Mouse (Mus musculus): Measurements from ENCODE around the gene St6galnac3. TPM values are rescaled to one million over a fixed set of nuclear protein-coding genes. Genes with fewer than 3 reads are reported as not detected.
A peak's percentile ranks its signal among the peaks of the same experiment; 100 is the strongest.
"Not testable (repeated sequence)": the region's sequence is repeated elsewhere in the genome, so short reads cannot be mapped to it uniquely, and the experiment has no call there.

Gene St6galnac3
- 1.6 and 2.5 TPM in 2 replicates for polyA plus RNA-seq (2011; ENCODE audit: insufficient read length, low read depth, missing spikeins)

DNA sequence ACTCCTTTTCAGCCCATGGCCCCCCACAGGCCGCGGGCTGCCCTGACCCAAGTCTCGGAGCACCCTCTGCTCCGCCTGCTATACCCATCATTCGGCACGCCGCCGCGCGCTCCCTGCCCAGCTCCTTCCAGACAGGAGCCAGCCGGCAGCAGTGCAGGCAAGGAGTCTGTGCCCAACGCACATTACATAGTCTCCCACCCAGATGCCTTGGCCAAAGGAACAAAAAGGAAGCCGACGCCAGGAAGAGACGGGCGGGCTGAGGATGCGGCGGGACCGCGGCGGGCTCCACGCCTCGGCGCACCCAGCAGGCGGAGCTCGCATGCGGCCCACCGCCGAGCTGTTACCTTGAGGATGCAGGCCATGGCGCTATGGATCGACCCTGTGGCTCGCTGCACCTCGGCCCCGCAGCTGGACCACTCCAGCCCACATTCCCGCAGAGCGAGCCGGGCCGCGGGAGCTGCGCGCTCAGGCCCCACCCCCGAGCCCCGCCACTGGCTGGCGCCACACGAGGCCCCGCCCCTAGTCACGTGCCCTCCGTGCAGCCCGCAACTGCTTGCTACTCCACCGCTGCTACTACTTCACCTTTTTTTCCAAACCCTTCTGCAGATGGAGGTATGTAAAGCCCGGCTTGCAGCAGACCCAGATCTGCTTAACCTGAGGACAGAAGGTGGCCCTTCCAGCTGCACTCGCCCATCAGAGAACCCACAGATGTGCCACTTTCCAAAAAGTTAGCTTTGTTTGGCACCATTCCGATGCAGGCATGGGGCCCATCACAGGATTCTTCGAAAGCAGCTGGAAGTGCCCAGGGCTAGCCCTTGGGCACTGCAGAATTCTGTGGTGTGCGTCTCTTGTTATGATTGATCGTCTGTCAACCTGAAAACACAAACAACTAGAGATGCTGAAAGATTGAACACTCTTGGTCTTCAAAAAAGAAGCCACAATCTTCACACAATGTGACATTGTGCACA is at the start of gene St6galnac3:
TSS of gene St6galnac3 (minus strand) at position 474 of the 968 bp plus-strand sequence.
- no peaks in the 10 kb centered on the region for H3K4me1 ChIP-seq (ENCODE audit: control insufficient read depth, insufficient read depth, low read length)
- peak within 1 kb of the TSS; percentile 69 for H3K4me3 ChIP-seq (ENCODE audit: insufficient read depth, low read length)
- no peak; the same call in 1 of the 2 replicates for TF ChIP-seq POLR2A (IDR thresholded peaks at IDR 0.05; ENCODE audit: low read depth, low read length)
- no peak for TF ChIP-seq CTCF (IDR thresholded peaks at IDR 0.05; ENCODE audit: borderline replicate concordance, insufficient read depth, low read length)

DNA sequence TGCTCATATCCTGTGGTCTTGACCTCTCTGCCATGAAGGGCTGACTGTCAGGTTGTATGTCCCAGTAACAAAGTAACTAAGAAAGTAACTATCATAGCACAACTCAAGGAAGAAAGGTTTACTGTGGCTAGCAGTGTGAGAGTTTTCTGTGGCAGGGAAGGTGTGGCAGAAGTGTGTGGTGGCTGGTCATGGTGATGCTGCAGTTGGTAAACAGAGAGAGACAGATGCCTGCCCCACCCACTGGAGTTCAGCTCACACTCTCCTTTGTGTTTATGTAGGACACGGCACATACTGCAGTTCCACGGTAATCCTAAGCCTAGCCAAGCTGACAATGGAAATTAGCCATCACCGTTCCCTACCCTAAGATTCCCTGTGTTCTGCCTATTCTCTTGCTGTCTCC is 49.6 kb upstream of the St6galnac3 start:
- H3K4me1 ChIP-seq (ENCODE audit: control insufficient read depth, insufficient read depth, low read length), result no peaks in the 10 kb centered on the region
- no peak overlapping the region for H3K27ac ChIP-seq (ENCODE audit: insufficient read depth, low read length)
- H3K4me3 ChIP-seq (ENCODE audit: insufficient read depth, low read length), result no peak overlapping the region
- TF ChIP-seq POLR2A (IDR thresholded peaks at IDR 0.05; ENCODE audit: low read depth, low read length) (no peak), CTCF (IDR thresholded peaks at IDR 0.05; ENCODE audit: borderline replicate concordance, insufficient read depth, low read length) (no peak)

More for the DNA sequence above, at the start of gene St6galnac3:
- no peak within 1 kb of the TSS for H3K27ac ChIP-seq (ENCODE audit: insufficient read depth, low read length)

DNA sequence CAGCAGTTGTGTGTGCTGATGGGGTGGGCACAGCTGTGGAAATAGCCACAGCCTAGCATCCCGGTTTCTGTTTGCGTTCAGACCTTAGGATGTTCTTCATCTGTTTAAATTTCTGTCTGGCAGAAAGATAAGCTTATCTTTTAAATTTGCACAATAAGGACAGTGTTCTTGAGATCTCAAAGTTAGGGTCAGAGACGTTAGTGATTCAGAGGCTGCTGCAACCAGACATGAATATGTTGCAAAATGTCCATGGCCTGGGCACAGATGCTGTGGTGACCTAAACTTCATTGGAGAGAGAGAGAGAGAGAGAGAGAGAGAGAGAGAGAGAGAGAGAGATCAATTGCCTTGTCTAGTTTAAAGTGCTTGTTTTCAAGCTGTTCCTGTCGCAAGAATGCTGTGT is 46.5 kb upstream of the St6galnac3 start:
- Histone ChIP-seq H3K27ac (ENCODE audit: insufficient read depth, low read length) (no peak overlapping the region), H3K4me1 (ENCODE audit: control insufficient read depth, insufficient read depth, low read length) (no peaks in the 10 kb centered on the region), H3K4me3 (ENCODE audit: insufficient read depth, low read length) (no peak overlapping the region)
- no peak for TF ChIP-seq POLR2A (IDR thresholded peaks at IDR 0.05; ENCODE audit: low read depth, low read length)

DNA sequence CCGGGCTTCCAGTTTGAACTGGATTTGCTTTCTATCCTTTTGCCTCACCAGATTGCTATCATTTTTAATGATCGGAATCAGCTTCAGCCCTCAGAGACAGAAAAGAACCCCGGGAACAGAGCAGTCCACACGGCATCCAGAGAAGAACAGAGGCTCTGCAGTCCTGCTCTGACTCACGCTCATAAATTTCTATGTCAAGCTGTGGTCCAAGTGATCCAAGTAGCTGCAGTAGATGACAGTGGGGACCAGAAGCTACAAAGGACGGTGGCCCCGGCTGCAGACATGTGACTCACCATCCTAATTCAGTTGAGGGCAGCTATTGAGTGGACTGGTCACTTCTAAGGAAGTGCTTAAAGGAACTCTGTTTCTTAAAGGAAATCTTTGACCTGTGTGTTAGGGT is 45.6 kb upstream of the St6galnac3 start:
- Histone ChIP-seq H3K27ac (ENCODE audit: insufficient read depth, low read length) (no peak overlapping the region), H3K4me1 (ENCODE audit: control insufficient read depth, insufficient read depth, low read length) (no peaks in the 10 kb centered on the region), H3K4me3 (ENCODE audit: insufficient read depth, low read length) (no peak overlapping the region)
- no peak for TF ChIP-seq POLR2A (IDR thresholded peaks at IDR 0.05; ENCODE audit: low read depth, low read length)
- TF ChIP-seq CTCF (IDR thresholded peaks at IDR 0.05; ENCODE audit: borderline replicate concordance, insufficient read depth, low read length), result no peak

DNA sequence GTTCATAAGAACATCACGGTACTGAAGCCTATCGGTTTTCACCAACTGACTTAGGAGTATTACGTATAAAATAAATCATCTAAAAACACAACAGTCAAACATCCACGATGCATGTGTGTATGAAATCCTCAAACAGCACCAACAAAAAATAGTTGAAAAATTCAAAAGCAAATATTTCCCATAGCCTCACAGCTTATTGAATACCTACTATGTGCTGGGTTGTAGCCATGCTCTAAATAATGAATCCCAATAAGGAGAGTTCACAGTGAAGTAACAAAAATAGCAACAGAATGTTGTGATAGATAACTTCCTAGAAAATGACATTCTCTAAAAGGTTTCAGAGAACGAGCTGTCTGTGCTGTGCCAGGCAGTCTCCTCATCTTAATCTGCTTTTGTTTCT is 44.2 kb upstream of the St6galnac3 start:
- H3K4me3 ChIP-seq (ENCODE audit: insufficient read depth, low read length), result no peak overlapping the region
- TF ChIP-seq POLR2A (IDR thresholded peaks at IDR 0.05; ENCODE audit: low read depth, low read length) (no peak), CTCF (IDR thresholded peaks at IDR 0.05; ENCODE audit: borderline replicate concordance, insufficient read depth, low read length) (no peak)
- H3K27ac ChIP-seq (ENCODE audit: insufficient read depth, low read length), result no peak overlapping the region
- H3K4me1 ChIP-seq (ENCODE audit: control insufficient read depth, insufficient read depth, low read length), result no peaks in the 10 kb centered on the region

DNA sequence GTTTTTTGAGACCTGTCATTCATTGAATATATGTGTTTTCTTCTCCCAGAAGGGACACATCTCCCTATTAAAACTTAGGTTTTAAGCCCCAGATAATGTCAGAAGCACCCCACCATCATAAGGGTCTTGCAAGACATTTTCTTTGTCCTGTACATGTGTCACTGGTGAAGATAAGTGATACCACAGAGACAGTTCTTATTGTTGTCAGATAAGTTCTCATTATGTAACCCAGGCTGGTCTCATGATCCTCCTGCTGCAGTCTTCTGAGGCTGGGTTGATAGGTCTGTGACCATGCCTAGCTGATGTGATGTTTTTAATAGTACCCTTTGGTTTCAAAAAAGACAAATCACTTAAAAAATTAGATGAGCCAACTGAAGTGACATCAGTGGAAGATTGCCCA is 40.2 kb upstream of the St6galnac3 start:
- TF ChIP-seq CTCF (IDR thresholded peaks at IDR 0.05; ENCODE audit: borderline replicate concordance, insufficient read depth, low read length) (no peak), POLR2A (IDR thresholded peaks at IDR 0.05; ENCODE audit: low read depth, low read length) (no peak)
- no peak overlapping the region for H3K4me3 ChIP-seq (ENCODE audit: insufficient read depth, low read length)
- H3K27ac ChIP-seq (ENCODE audit: insufficient read depth, low read length), result no peak overlapping the region
- H3K4me1 ChIP-seq (ENCODE audit: control insufficient read depth, insufficient read depth, low read length), result no peaks in the 10 kb centered on the region

- no peaks in the 10 kb centered on the region for H3K4me1 ChIP-seq (ENCODE audit: control insufficient read depth, insufficient read depth, low read length)
- no peak overlapping the region for H3K27ac ChIP-seq (ENCODE audit: insufficient read depth, low read length)
- no peak for TF ChIP-seq CTCF (IDR thresholded peaks at IDR 0.05; ENCODE audit: borderline replicate concordance, insufficient read depth, low read length)
- no peak for TF ChIP-seq POLR2A (IDR thresholded peaks at IDR 0.05; ENCODE audit: low read depth, low read length)
- H3K4me3 ChIP-seq (ENCODE audit: insufficient read depth, low read length), result no peak overlapping the region
Measured at GRCm38 (mm10) chr3:153764760-153765159, 39.8 kb upstream of the St6galnac3 start.

DNA sequence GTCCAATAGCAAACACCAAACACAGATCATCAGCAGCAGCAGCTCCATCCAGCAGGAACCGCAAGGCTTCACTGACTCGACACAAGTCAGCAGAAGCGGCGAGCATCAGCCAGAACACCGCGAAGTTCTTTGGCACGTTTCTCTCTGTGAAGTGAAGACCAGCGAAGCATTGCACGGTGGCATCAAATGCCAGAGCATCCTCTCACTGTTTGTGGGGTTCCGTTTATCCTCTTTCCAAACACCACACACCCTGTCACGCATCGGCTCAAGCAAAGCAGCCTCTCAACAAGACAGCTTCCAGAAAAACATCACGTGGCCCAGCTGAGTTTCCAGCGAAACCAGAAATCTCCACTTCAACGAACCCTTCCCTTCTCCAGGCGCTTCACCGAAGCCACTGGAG is 36.2 kb upstream of the St6galnac3 start:
- H3K4me3 ChIP-seq (ENCODE audit: insufficient read depth, low read length), result no peak overlapping the region
- TF ChIP-seq POLR2A (IDR thresholded peaks at IDR 0.05; ENCODE audit: low read depth, low read length) (no peak), CTCF (IDR thresholded peaks at IDR 0.05; ENCODE audit: borderline replicate concordance, insufficient read depth, low read length) (no peak)
- no peak overlapping the region for H3K27ac ChIP-seq (ENCODE audit: insufficient read depth, low read length)
- H3K4me1 ChIP-seq (ENCODE audit: control insufficient read depth, insufficient read depth, low read length), result no peaks in the 10 kb centered on the region

DNA sequence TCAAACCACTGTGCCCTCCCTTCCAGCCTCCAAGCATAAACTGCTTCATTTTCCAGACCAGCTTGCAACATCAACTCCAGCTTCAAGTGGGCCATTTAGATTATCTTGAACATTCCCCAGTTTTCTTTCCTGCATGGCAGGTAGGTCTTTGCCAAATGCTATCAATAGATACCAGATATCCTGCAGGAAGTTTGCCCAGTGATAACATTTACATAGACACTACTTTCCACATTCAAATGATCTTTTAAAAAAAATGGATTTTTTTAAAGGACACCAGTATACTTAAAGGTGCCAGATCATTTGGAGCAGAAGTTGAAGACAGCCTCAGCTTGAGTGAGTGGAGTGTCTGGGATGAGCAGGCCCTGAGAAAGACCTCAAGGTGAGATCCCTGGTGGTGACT is 34.3 kb upstream of the St6galnac3 start:
- no peak overlapping the region for H3K27ac ChIP-seq (ENCODE audit: insufficient read depth, low read length)
- no peak overlapping the region for H3K4me3 ChIP-seq (ENCODE audit: insufficient read depth, low read length)
- no peaks in the 10 kb centered on the region for H3K4me1 ChIP-seq (ENCODE audit: control insufficient read depth, insufficient read depth, low read length)
- TF ChIP-seq CTCF (IDR thresholded peaks at IDR 0.05; ENCODE audit: borderline replicate concordance, insufficient read depth, low read length), result no peak
- TF ChIP-seq POLR2A (IDR thresholded peaks at IDR 0.05; ENCODE audit: low read depth, low read length), result no peak

DNA sequence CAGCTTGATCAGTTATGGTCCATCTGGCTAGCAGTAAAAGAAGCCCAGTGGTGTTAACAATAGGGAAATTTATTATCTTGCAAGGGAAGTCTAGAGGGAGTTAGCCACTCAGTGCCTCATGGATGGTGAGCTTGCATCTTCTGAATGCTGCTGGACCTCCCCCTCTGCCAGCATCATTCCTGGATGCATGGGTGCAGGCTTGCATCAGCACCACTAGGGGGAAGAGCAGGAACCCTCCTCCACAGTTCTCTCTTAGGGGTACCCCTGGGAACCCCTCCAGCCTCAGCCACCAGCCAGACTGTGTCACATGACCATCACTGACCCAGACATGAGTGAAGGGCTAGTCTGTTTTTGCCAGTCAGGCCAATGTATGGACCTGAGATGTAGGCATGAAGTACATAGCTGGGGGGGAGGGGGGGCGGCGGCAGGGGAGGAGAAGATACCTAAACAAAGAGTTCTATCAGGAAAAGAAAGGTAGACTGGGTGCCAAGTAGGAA is 31.6 kb upstream of the St6galnac3 start:
- TF ChIP-seq POLR2A (IDR thresholded peaks at IDR 0.05; ENCODE audit: low read depth, low read length), result no peak
- TF ChIP-seq CTCF (IDR thresholded peaks at IDR 0.05; ENCODE audit: borderline replicate concordance, insufficient read depth, low read length), result no peak
- Histone ChIP-seq H3K4me3 (ENCODE audit: insufficient read depth, low read length) (no peak overlapping the region), H3K27ac (ENCODE audit: insufficient read depth, low read length) (no peak overlapping the region), H3K4me1 (ENCODE audit: control insufficient read depth, insufficient read depth, low read length) (no peaks in the 10 kb centered on the region)

DNA sequence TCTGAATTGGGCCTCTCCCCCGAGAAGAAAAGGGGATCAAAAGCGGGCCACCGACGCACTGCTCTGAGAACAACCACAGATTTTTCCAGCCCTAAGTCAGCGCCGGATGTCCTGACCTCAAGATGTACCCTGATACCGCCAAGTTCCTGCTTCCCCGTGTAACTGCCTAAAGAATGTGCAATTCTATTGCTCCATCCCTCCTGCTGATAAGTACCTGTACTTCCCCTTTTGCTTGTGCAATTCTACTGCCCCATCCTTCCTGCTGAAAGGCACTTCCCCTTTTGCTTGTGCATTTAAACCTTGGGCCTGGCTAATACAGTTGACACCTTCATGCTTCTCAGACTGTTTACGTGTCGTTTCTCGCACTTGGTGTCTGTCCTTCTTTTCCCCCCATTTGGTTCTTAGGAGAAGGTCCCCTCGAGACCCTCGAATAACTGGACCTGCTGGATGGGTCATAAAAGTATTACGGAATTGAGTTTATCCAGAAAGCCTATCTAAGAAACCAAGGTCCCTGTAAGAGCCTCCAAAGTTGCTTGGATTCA is 30.9 kb upstream of the St6galnac3 start:
- not testable (repeated sequence) for H3K4me1 ChIP-seq (ENCODE audit: control insufficient read depth, insufficient read depth, low read length); H3K27ac ChIP-seq (ENCODE audit: insufficient read depth, low read length); H3K4me3 ChIP-seq (ENCODE audit: insufficient read depth, low read length)

Measured in embryonic fibroblast, embryonic 13.5 days (primary cell).